In genomic region chr11:33197673-33198072, GRCm38 (mm10) we compare ENCODE assay signal across 22 mouse cellular contexts. TPM values are rescaled to one million over a fixed set of nuclear protein-coding genes. Genes with fewer than 3 reads are reported as not detected.
DNase-seq lines count a peak whose midpoint lies in the region; ATAC-seq lines count a peak whose summit lies in the region.
"Had no signal": no experiment of that assay in that cellular context is flagged by ENCODE, and none has a peak within 500 bp of the region (broad histone marks: within the 10 kb centered on the region; RNA-seq: fewer than 3 reads in every experiment).

No protein-coding gene starts in this region.

- no peak overlapping the region for H3K4me3 ChIP-seq in forebrain, embryonic 10.5 days
- no peak overlapping the region for H3K4me3 ChIP-seq in forebrain, embryonic 13.5 days
- no peak overlapping the region for H3K4me3 ChIP-seq in embryonic facial prominence, embryonic 10.5 days
- H3K4me3 ChIP-seq: liver, embryonic 12.5 days; lung, embryonic 15.5 days; megakaryocyte, embryonic 14.5 days had no signal

- H3K4me2 ChIP-seq in forebrain, embryonic 13.5 days: no peak overlapping the region
- H3K4me2 ChIP-seq: liver, embryonic 12.5 days; lung, embryonic 15.5 days had no signal

- H3K27me3 ChIP-seq in forebrain, embryonic 10.5 days (ENCODE audit: poor library complexity, severe bottlenecking): peaks cover 100% of the 10 kb centered on the region
- peaks cover 95% of the 10 kb centered on the region for H3K27me3 ChIP-seq in forebrain, embryonic 13.5 days
- H3K27me3 ChIP-seq in embryonic facial prominence, embryonic 10.5 days (replicated peaks; ENCODE audit: low read depth, poor library complexity, severe bottlenecking): peaks cover 100% of the 10 kb centered on the region

- H3K9ac ChIP-seq in forebrain, embryonic 13.5 days: no peak overlapping the region
- H3K9ac ChIP-seq: liver, embryonic 12.5 days; lung, embryonic 15.5 days had no signal

- 17% methylated on average over 15 of the region's 15 CpGs for whole genome bisulfite sequencing in forebrain, embryonic 10.5 days
- 9% methylated on average over 15 of the region's 15 CpGs for WGBS in forebrain, embryonic 13.5 days
- 9% methylated on average over 15 of the region's 15 CpGs for WGBS in embryonic facial prominence, embryonic 10.5 days

- no peak overlapping the region for H3K27ac ChIP-seq in forebrain, embryonic 10.5 days
- H3K27ac ChIP-seq in forebrain, embryonic 13.5 days: no peak overlapping the region
- H3K27ac ChIP-seq in embryonic facial prominence, embryonic 10.5 days (replicated peaks): no peak overlapping the region
- H3K27ac ChIP-seq: liver, embryonic 12.5 days; lung, embryonic 15.5 days had no signal

- H3K36me3 ChIP-seq in forebrain, embryonic 10.5 days (replicated peaks): no peaks in the 10 kb centered on the region
- H3K36me3 ChIP-seq in forebrain, embryonic 13.5 days (ENCODE audit: poor library complexity, severe bottlenecking): no peaks in the 10 kb centered on the region
- H3K36me3 ChIP-seq in embryonic facial prominence, embryonic 10.5 days (replicated peaks): no peaks in the 10 kb centered on the region
- H3K36me3 ChIP-seq: liver, embryonic 12.5 days; lung, embryonic 15.5 days had no signal

- DNase-seq in forebrain, embryonic 10.5 days (ENCODE audit: extremely low spot score, low spot score): peak; percentile 36
- DNase-seq in cerebellum, adult 8-10 months: peak; percentile 56
- peak; percentile 43 for DNase-seq in embryonic facial prominence, embryonic 10.5 days (ENCODE audit: low spot score)
- peak; percentile 49 for DNase-seq in neural tube, embryonic 10.5 days (ENCODE audit: extremely low spot score, low spot score)
- no peak for DNase-seq in thymus, postnatal 25 days
- no peak for DNase-seq in layer of hippocampus, adult 9-10 months (ENCODE audit: low spot score)
- DNase-seq: adrenal gland, postnatal 36 days; B cell, adult 2 months; heart, adult 18-20 months; heart, postnatal 10 days; kidney, postnatal 10 days had no signal

- peaks cover 57% of the 10 kb centered on the region for H3K4me1 ChIP-seq in forebrain, embryonic 10.5 days
- H3K4me1 ChIP-seq in forebrain, embryonic 13.5 days: peaks cover 29% of the 10 kb centered on the region
- peaks cover 52% of the 10 kb centered on the region for H3K4me1 ChIP-seq in embryonic facial prominence, embryonic 10.5 days

- no peak for ATAC-seq in forebrain, embryonic 13.5 days
- no peak for ATAC-seq in monocyte, adult 5-6 weeks (replicated peaks; ENCODE audit: insufficient number of reproducible peaks, low FRiP score, low TSS enrichment, poor library complexity, severe bottlenecking)
- ATAC-seq: intestine, postnatal 0 days; liver, embryonic 12.5 days; Patski had no signal

- H3K9me3 ChIP-seq in forebrain, embryonic 10.5 days: peaks cover 8% of the 10 kb centered on the region
- H3K9me3 ChIP-seq in forebrain, embryonic 13.5 days (replicated peaks): no peaks in the 10 kb centered on the region
- H3K9me3 ChIP-seq in embryonic facial prominence, embryonic 10.5 days: peaks cover 7% of the 10 kb centered on the region
- H3K9me3 ChIP-seq: liver, embryonic 12.5 days; lung, embryonic 15.5 days had no signal

RNA-seq across cellular contexts. Expression of gene Tlx3, which starts 5.7 kb away (rescaled TPM):
- polyA plus RNA-seq in forebrain, embryonic 10.5 days (2016; fragmentation: Nextera tagmentation; extraction: Ambion mirVana): not detected in 2 replicates
- 0.15 TPM in 1 of 2 replicates, not detected in the other for polyA plus RNA-seq in forebrain, embryonic 13.5 days (2015; fragmentation: Nextera tagmentation; extraction: Ambion mirVana)
- 5.0 TPM in 2 replicates for polyA plus RNA-seq in embryonic facial prominence, embryonic 10.5 days (2016; fragmentation: Nextera tagmentation; extraction: Ambion mirVana)
- total RNA-seq in monocyte, adult 5-6 weeks (2017): not detected in 3 replicates
- total RNA-seq: gastrocnemius, adult 18-20 months; heart, adult 18-20 months; heart, postnatal 10 days; layer of hippocampus, adult 8-10 months; left cerebral cortex, adult 8-10 months had no signal
- polyA plus RNA-seq: forebrain, embryonic 11.5 days; intestine, postnatal 0 days; liver, embryonic 12.5 days had no signal

RNA-seq across cellular contexts. Expression of gene Npm1, which starts 34.7 kb away (rescaled TPM):
- 1,478 and 1,686 TPM in 2 replicates for polyA plus RNA-seq in forebrain, embryonic 10.5 days (2016; fragmentation: Nextera tagmentation; extraction: Ambion mirVana)
- polyA plus RNA-seq in forebrain, embryonic 13.5 days (2015; fragmentation: Nextera tagmentation; extraction: Ambion mirVana): 786 and 829 TPM in 2 replicates
- 1,564 and 1,604 TPM in 2 replicates for polyA plus RNA-seq in embryonic facial prominence, embryonic 10.5 days (2016; fragmentation: Nextera tagmentation; extraction: Ambion mirVana)
- 743 to 848 TPM (median 840 TPM) in 3 replicates for total RNA-seq in monocyte, adult 5-6 weeks (2017)

RNA-seq across cellular contexts. Expression of gene Fgf18, which starts 50.5 kb away (rescaled TPM):
- 3.6 and 3.8 TPM in 2 replicates for polyA plus RNA-seq in forebrain, embryonic 10.5 days (2016; fragmentation: Nextera tagmentation; extraction: Ambion mirVana)
- polyA plus RNA-seq in forebrain, embryonic 13.5 days (2015; fragmentation: Nextera tagmentation; extraction: Ambion mirVana): 1.6 and 2.9 TPM in 2 replicates
- 2.8 and 3.4 TPM in 2 replicates for polyA plus RNA-seq in embryonic facial prominence, embryonic 10.5 days (2016; fragmentation: Nextera tagmentation; extraction: Ambion mirVana)
- not detected in 3 replicates for total RNA-seq in monocyte, adult 5-6 weeks (2017)

Comparison
In these comparisons a context has a peak if more than half of its experiments do, and no peak if none do; other contexts are left out.
1. DNase-seq: peak in forebrain, embryonic 10.5 days (single experiment), cerebellum, adult 8-10 months (single experiment), embryonic facial prominence, embryonic 10.5 days (single experiment) and neural tube, embryonic 10.5 days (single experiment); none in thymus, postnatal 25 days (single experiment) and layer of hippocampus, adult 9-10 months (single experiment).